Mouse (Mus musculus) left cerebral cortex, postnatal 4 days (tissue): ENCODE measurements around the gene Acod1. TPM values are rescaled to one million over a fixed set of nuclear protein-coding genes. Genes with fewer than 3 reads are reported as not detected.

Experiments
- DNase-seq: peaks from one replicate; pipeline ENCODE4 v3.0.0-alpha.2; 2022
- intact Hi-C: fragments of 180-260 bp; cut with DNase I; formaldehyde crosslinking; loops from one replicate; pipeline ENCODE4 v1.15.1; 2025
- total RNA-seq, 2 experiments: library from RNA; stranded (reverse); gene quantifications; 2 replicates each; pipeline ENCODE4 v1.2.3; 2021

The Acod1 gene
- total RNA-seq = not detected

GRCm38 (mm10) chr14:103046677-103047076 is at the start of gene Acod1:
Gene Acod1 (plus strand): TSS chr14:103046977.
- intact Hi-C loops = no loop called here

GRCm38 (mm10) chr14:103007737-103008136 is 39.0 kb upstream of the Acod1 start:
- no peak for DNase-seq
- intact Hi-C loops = no loop called here

More at GRCm38 (mm10) chr14:103046677-103047076, at the start of gene Acod1:
- no peak for DNase-seq

GRCm38 (mm10) chr14:103011782-103012181 is 35.0 kb upstream of the Acod1 start:
- intact Hi-C loops = loop anchor here (10.0 kb wide), 1 partner anchor 73 kb away; no protein-coding TSS in a partner anchor
- DNase-seq = peak; percentile 36

GRCm38 (mm10) chr14:103012563-103013150 is 34.1 kb upstream of the Acod1 start:
- DNase-seq = peak; percentile 58
- intact Hi-C loops = loop anchor here (10.0 kb wide), 1 partner anchor 72 kb away; no protein-coding TSS in a partner anchor

GRCm38 (mm10) chr14:103017009-103017408 is 29.8 kb upstream of the Acod1 start:
- intact Hi-C loops = loop anchor here (5.0 to 10.0 kb wide), 2 partner anchors 68 to 520 kb away; no protein-coding TSS in a partner anchor
- no peak for DNase-seq

- intact Hi-C loops = no loop called here
- peak; percentile 30 for DNase-seq
Measured at GRCm38 (mm10) chr14:103020046-103020445, 26.7 kb upstream of the Acod1 start.

- no peak for DNase-seq
- intact Hi-C loops = no loop called here
Measured at GRCm38 (mm10) chr14:103029203-103029602, 17.6 kb upstream of the Acod1 start.

GRCm38 (mm10) chr14:103033271-103033823 is 13.4 kb upstream of the Acod1 start:
- intact Hi-C loops = no loop called here
- no peak for DNase-seq

GRCm38 (mm10) chr14:103034076-103034475 is 12.7 kb upstream of the Acod1 start:
- intact Hi-C loops = no loop called here
- DNase-seq = no peak

- intact Hi-C loops = no loop called here
- no peak for DNase-seq
Measured at GRCm38 (mm10) chr14:103037016-103037415, 9.8 kb upstream of the Acod1 start.

GRCm38 (mm10) chr14:103048292-103049086 is 1.7 kb downstream of the Acod1 start:
- intact Hi-C loops = no loop called here
- no peak for DNase-seq

GRCm38 (mm10) chr14:103051159-103051769 is 4.5 kb downstream of the Acod1 start:
- DNase-seq = peak; percentile 80
- intact Hi-C loops = no loop called here

GRCm38 (mm10) chr14:103054731-103055130 is 8.0 kb downstream of the Acod1 start:
- intact Hi-C loops = no loop called here

GRCm38 (mm10) chr14:103056601-103057000 is 9.8 kb downstream of the Acod1 start:
- intact Hi-C loops = no loop called here
- DNase-seq = no peak

More at GRCm38 (mm10) chr14:103054731-103055130, 8.0 kb downstream of the Acod1 start:
- DNase-seq = no peak

- intact Hi-C loops = no loop called here
- DNase-seq = no peak
Measured at GRCm38 (mm10) chr14:103058998-103059397, 12.2 kb downstream of the Acod1 start.

GRCm38 (mm10) chr14:103059495-103059894 is 12.7 kb downstream of the Acod1 start:
- intact Hi-C loops = no loop called here
- no peak for DNase-seq

GRCm38 (mm10) chr14:103065294-103066167 is 18.8 kb downstream of the Acod1 start:
- peak; percentile 68 for DNase-seq
- intact Hi-C loops = no loop called here

GRCm38 (mm10) chr14:103069465-103069863 is 22.7 kb downstream of the Acod1 start:
- DNase-seq = no peak
- intact Hi-C loops = no loop called here

GRCm38 (mm10) chr14:103069864-103070611 is 23.3 kb downstream of the Acod1 start, which contains the start of gene Cln5:
Gene Cln5 (plus strand): TSS chr14:103070216.
- peak; percentile 95 for DNase-seq
- intact Hi-C loops = no loop called here
